10 mouse cellular contexts compared by ENCODE assay signal in genomic region chr13:23753314-23754078, GRCm38 (mm10). TPM values are rescaled to one million over a fixed set of nuclear protein-coding genes. Genes with fewer than 3 reads are reported as not detected.
A peak's percentile ranks its signal among the peaks of the same experiment; 100 is the strongest.
DNase-seq lines count a peak whose midpoint lies in the region; ATAC-seq and TF ChIP-seq lines count a peak whose summit lies in the region.
"Had no signal": no experiment of that assay in that cellular context is flagged by ENCODE, and none has a peak within 500 bp of the region (broad histone marks: within the 10 kb centered on the region; RNA-seq: fewer than 3 reads in every experiment).

No protein-coding gene starts in this region.

- H3K9me3 ChIP-seq in forebrain, embryonic 10.5 days, result no peaks in the 10 kb centered on the region
- no peaks in the 10 kb centered on the region for H3K9me3 ChIP-seq in forebrain, embryonic 16.5 days (ENCODE audit: control insufficient read depth, low read length)
- no peaks in the 10 kb centered on the region for H3K9me3 ChIP-seq in midbrain, embryonic 10.5 days (replicated peaks)
- H3K9me3 ChIP-seq in midbrain, embryonic 16.5 days (replicated peaks; ENCODE audit: control insufficient read depth, low read length, poor library complexity, severe bottlenecking), result no peaks in the 10 kb centered on the region
- no peaks in the 10 kb centered on the region for H3K9me3 ChIP-seq in hindbrain, postnatal 0 days (ENCODE audit: low read length)
- H3K9me3 ChIP-seq in neural tube, embryonic 12.5 days, result no peaks in the 10 kb centered on the region

- TF ChIP-seq CTCF in hindbrain, postnatal 0 days (IDR thresholded peaks at IDR 0.05; ENCODE audit: low read depth), result no peak

- ATAC-seq in forebrain, embryonic 16.5 days, result no peak
- ATAC-seq in midbrain, embryonic 16.5 days, result no peak
- ATAC-seq in hindbrain, postnatal 0 days, result no peak
- ATAC-seq in neural tube, embryonic 12.5 days (ENCODE audit: low FRiP score, low read depth), result no peak

- no peak overlapping the region for H3K9ac ChIP-seq in forebrain, embryonic 16.5 days (replicated peaks; ENCODE audit: low read depth, low read length)
- H3K9ac ChIP-seq in midbrain, embryonic 16.5 days (ENCODE audit: low read depth, low read length), result no peak overlapping the region
- no peak overlapping the region for H3K9ac ChIP-seq in hindbrain, postnatal 0 days (replicated peaks; ENCODE audit: low read length)
- H3K9ac ChIP-seq in neural tube, embryonic 12.5 days, result no peak overlapping the region

- no peak for DNase-seq in forebrain, embryonic 10.5 days (ENCODE audit: extremely low spot score, low spot score)
- DNase-seq in midbrain, embryonic 10.5 days (ENCODE audit: low spot score), result no peak
- DNase-seq in hindbrain, postnatal 0 days (ENCODE audit: low spot score), result no peak
- no peak for DNase-seq in cerebellum, adult 9-10 months
- no peak for DNase-seq in adipocyte (ENCODE audit: low spot score)
- DNase-seq: layer of hippocampus, postnatal 36 days; spleen, adult 18-20 months had no signal

- no peaks in the 10 kb centered on the region for H3K36me3 ChIP-seq in forebrain, embryonic 10.5 days (replicated peaks)
- H3K36me3 ChIP-seq in forebrain, embryonic 16.5 days (ENCODE audit: control insufficient read depth, insufficient read depth), result no peaks in the 10 kb centered on the region
- H3K36me3 ChIP-seq in midbrain, embryonic 10.5 days, result no peaks in the 10 kb centered on the region
- H3K36me3 ChIP-seq in midbrain, embryonic 16.5 days (ENCODE audit: control insufficient read depth, insufficient read depth, low read length), result no peaks in the 10 kb centered on the region
- H3K36me3 ChIP-seq in hindbrain, postnatal 0 days (ENCODE audit: insufficient read depth, low read length), result no peaks in the 10 kb centered on the region
- no peaks in the 10 kb centered on the region for H3K36me3 ChIP-seq in neural tube, embryonic 12.5 days

- H3K4me1 ChIP-seq in forebrain, embryonic 10.5 days, result peaks cover 39% of the 10 kb centered on the region
- H3K4me1 ChIP-seq in forebrain, embryonic 16.5 days (replicated peaks; ENCODE audit: control insufficient read depth, insufficient read depth, low read length), result peaks cover 9% of the 10 kb centered on the region
- H3K4me1 ChIP-seq in midbrain, embryonic 10.5 days, result peaks cover 23% of the 10 kb centered on the region
- peaks cover 14% of the 10 kb centered on the region for H3K4me1 ChIP-seq in midbrain, embryonic 16.5 days (ENCODE audit: control insufficient read depth, insufficient read depth, low read length)
- 0 out of 2 replicates have a peak, but pooled peaks cover 4% of the 10 kb centered on the region for H3K4me1 ChIP-seq in hindbrain, postnatal 0 days (ENCODE audit: insufficient read depth, low read length)
- H3K4me1 ChIP-seq in neural tube, embryonic 12.5 days, result peaks cover 3% of the 10 kb centered on the region; the same call in 1 of the 2 replicates

- no peak overlapping the region for H3K4me2 ChIP-seq in forebrain, embryonic 16.5 days (ENCODE audit: low read length)
- H3K4me2 ChIP-seq in midbrain, embryonic 16.5 days (ENCODE audit: low read length), result no peak overlapping the region
- H3K4me2 ChIP-seq in hindbrain, postnatal 0 days (ENCODE audit: low read depth, low read length), result 0 out of 2 replicates have a peak overlapping the region, but pooled peaks have one; percentile 40
- H3K4me2 ChIP-seq in neural tube, embryonic 12.5 days (replicated peaks), result peak overlapping the region; percentile 64; the same call in 1 of the 2 replicates

- no peaks in the 10 kb centered on the region for H3K27me3 ChIP-seq in forebrain, embryonic 10.5 days (ENCODE audit: poor library complexity, severe bottlenecking)
- no peaks in the 10 kb centered on the region for H3K27me3 ChIP-seq in forebrain, embryonic 16.5 days (replicated peaks; ENCODE audit: control insufficient read depth, insufficient read depth, low read length)
- no peaks in the 10 kb centered on the region for H3K27me3 ChIP-seq in midbrain, embryonic 10.5 days (ENCODE audit: low read depth, poor library complexity, severe bottlenecking)
- H3K27me3 ChIP-seq in midbrain, embryonic 16.5 days (ENCODE audit: control insufficient read depth, insufficient read depth, low read depth, low read length), result no peaks in the 10 kb centered on the region
- H3K27me3 ChIP-seq in hindbrain, postnatal 0 days (ENCODE audit: insufficient read depth, low read length), result no peaks in the 10 kb centered on the region
- H3K27me3 ChIP-seq in neural tube, embryonic 12.5 days (replicated peaks), result no peaks in the 10 kb centered on the region

- 66% methylated on average over 4 of the region's 4 CpGs for WGBS in forebrain, embryonic 10.5 days
- 49% methylated on average over 4 of the region's 4 CpGs for WGBS in forebrain, embryonic 16.5 days
- WGBS in midbrain, embryonic 10.5 days, result 63% methylated on average over 4 of the region's 4 CpGs
- 59% methylated on average over 4 of the region's 4 CpGs for WGBS in midbrain, embryonic 16.5 days
- WGBS in hindbrain, postnatal 0 days, result 59% methylated on average over 4 of the region's 4 CpGs
- 59% methylated on average over 4 of the region's 4 CpGs for WGBS in neural tube, embryonic 12.5 days

- peak overlapping the region; percentile 91 for H3K27ac ChIP-seq in forebrain, embryonic 10.5 days
- H3K27ac ChIP-seq in forebrain, embryonic 16.5 days (ENCODE audit: low read length), result no peak overlapping the region
- H3K27ac ChIP-seq in midbrain, embryonic 10.5 days (replicated peaks), result peak overlapping the region; percentile 92
- no peak overlapping the region for H3K27ac ChIP-seq in midbrain, embryonic 16.5 days (ENCODE audit: low read length)
- H3K27ac ChIP-seq in hindbrain, postnatal 0 days, result no peak overlapping the region
- H3K27ac ChIP-seq in neural tube, embryonic 12.5 days, result no peak overlapping the region

- H3K4me3 ChIP-seq in forebrain, embryonic 10.5 days, result peak overlapping the region; percentile 56
- H3K4me3 ChIP-seq in forebrain, embryonic 16.5 days (replicated peaks; ENCODE audit: low read length), result no peak overlapping the region
- peak overlapping the region; percentile 51 for H3K4me3 ChIP-seq in midbrain, embryonic 10.5 days
- H3K4me3 ChIP-seq in midbrain, embryonic 16.5 days (ENCODE audit: low read depth, low read length), result no peak overlapping the region
- no peak overlapping the region for H3K4me3 ChIP-seq in hindbrain, postnatal 0 days (ENCODE audit: low read length)
- H3K4me3 ChIP-seq in neural tube, embryonic 12.5 days, result no peak overlapping the region

RNA-seq across cellular contexts. Expression of gene Hist1h3b, which starts 1.4 kb away (rescaled TPM):
- polyA plus RNA-seq in forebrain, embryonic 10.5 days (2016; fragmentation: Nextera tagmentation; extraction: Ambion mirVana), result 9.1 and 9.5 TPM in 2 replicates
- polyA plus RNA-seq in forebrain, embryonic 16.5 days (2015; fragmentation: Nextera tagmentation; extraction: Ambion mirVana), result 4.9 and 6.7 TPM in 2 replicates
- 8.1 and 11.3 TPM in 2 replicates for polyA plus RNA-seq in midbrain, embryonic 10.5 days (2016; fragmentation: Nextera tagmentation; extraction: Ambion mirVana)
- 0.89 and 1.1 TPM in 2 replicates for polyA plus RNA-seq in midbrain, embryonic 16.5 days (2015; fragmentation: Nextera tagmentation; extraction: Ambion mirVana)
- 956 and 1,079 TPM in 2 replicates for total RNA-seq in hindbrain, postnatal 0 days (2014; rRNA removed)
- 2.6 and 3.2 TPM in 2 replicates for polyA plus RNA-seq in hindbrain, postnatal 0 days (2015; fragmentation: Nextera tagmentation; extraction: Ambion mirVana)
- 5.8 and 10.0 TPM in 2 replicates for polyA plus RNA-seq in neural tube, embryonic 12.5 days (2016; fragmentation: Nextera tagmentation; extraction: Ambion mirVana)

RNA-seq across cellular contexts. Expression of gene Hist1h2ab, which starts 2.6 kb away (rescaled TPM):
- 49.5 and 50.4 TPM in 2 replicates for polyA plus RNA-seq in forebrain, embryonic 10.5 days (2016; fragmentation: Nextera tagmentation; extraction: Ambion mirVana)
- 14.5 and 16.2 TPM in 2 replicates for polyA plus RNA-seq in forebrain, embryonic 16.5 days (2015; fragmentation: Nextera tagmentation; extraction: Ambion mirVana)
- polyA plus RNA-seq in midbrain, embryonic 10.5 days (2016; fragmentation: Nextera tagmentation; extraction: Ambion mirVana), result 44.4 and 45.3 TPM in 2 replicates
- polyA plus RNA-seq in midbrain, embryonic 16.5 days (2015; fragmentation: Nextera tagmentation; extraction: Ambion mirVana), result 1.1 and 6.2 TPM in 2 replicates
- 349 and 438 TPM in 2 replicates for total RNA-seq in hindbrain, postnatal 0 days (2014; rRNA removed)
- polyA plus RNA-seq in hindbrain, postnatal 0 days (2015; fragmentation: Nextera tagmentation; extraction: Ambion mirVana), result 7.4 and 10.4 TPM in 2 replicates
- 28.5 and 44.2 TPM in 2 replicates for polyA plus RNA-seq in neural tube, embryonic 12.5 days (2016; fragmentation: Nextera tagmentation; extraction: Ambion mirVana)

RNA-seq across cellular contexts. Expression of gene Hist1h4b, which starts 3.3 kb away (rescaled TPM):
- polyA plus RNA-seq in forebrain, embryonic 10.5 days (2016; fragmentation: Nextera tagmentation; extraction: Ambion mirVana), result 2.5 and 4.5 TPM in 2 replicates
- 1.5 TPM in 1 of 2 replicates, not detected in the other for polyA plus RNA-seq in forebrain, embryonic 16.5 days (2015; fragmentation: Nextera tagmentation; extraction: Ambion mirVana)
- polyA plus RNA-seq in midbrain, embryonic 10.5 days (2016; fragmentation: Nextera tagmentation; extraction: Ambion mirVana), result 4.9 and 6.9 TPM in 2 replicates
- 0.98 and 1.8 TPM in 2 replicates for polyA plus RNA-seq in midbrain, embryonic 16.5 days (2015; fragmentation: Nextera tagmentation; extraction: Ambion mirVana)
- total RNA-seq in hindbrain, postnatal 0 days (2014; rRNA removed), result 334 and 514 TPM in 2 replicates
- polyA plus RNA-seq in hindbrain, postnatal 0 days (2015; fragmentation: Nextera tagmentation; extraction: Ambion mirVana), result 1.3 and 2.8 TPM in 2 replicates
- polyA plus RNA-seq in neural tube, embryonic 12.5 days (2016; fragmentation: Nextera tagmentation; extraction: Ambion mirVana), result 4.5 and 6.1 TPM in 2 replicates

RNA-seq across cellular contexts. Expression of gene Hist1h2bb, which starts 7.0 kb away (rescaled TPM):
- 2.3 and 2.7 TPM in 2 replicates for polyA plus RNA-seq in forebrain, embryonic 10.5 days (2016; fragmentation: Nextera tagmentation; extraction: Ambion mirVana)
- 0.86 and 0.95 TPM in 2 replicates for polyA plus RNA-seq in forebrain, embryonic 16.5 days (2015; fragmentation: Nextera tagmentation; extraction: Ambion mirVana)
- polyA plus RNA-seq in midbrain, embryonic 10.5 days (2016; fragmentation: Nextera tagmentation; extraction: Ambion mirVana), result 2.3 and 2.4 TPM in 2 replicates
- polyA plus RNA-seq in midbrain, embryonic 16.5 days (2015; fragmentation: Nextera tagmentation; extraction: Ambion mirVana), result not detected in 2 replicates
- 1,454 and 1,759 TPM in 2 replicates for total RNA-seq in hindbrain, postnatal 0 days (2014; rRNA removed)
- 0.49 and 0.55 TPM in 2 replicates for polyA plus RNA-seq in hindbrain, postnatal 0 days (2015; fragmentation: Nextera tagmentation; extraction: Ambion mirVana)
- 1.3 and 1.7 TPM in 2 replicates for polyA plus RNA-seq in neural tube, embryonic 12.5 days (2016; fragmentation: Nextera tagmentation; extraction: Ambion mirVana)

RNA-seq across cellular contexts. Expression of gene Hist1h4a, which starts 7.5 kb away (rescaled TPM):
- polyA plus RNA-seq in forebrain, embryonic 10.5 days (2016; fragmentation: Nextera tagmentation; extraction: Ambion mirVana), result 0.69 TPM in 1 of 2 replicates, not detected in the other
- not detected in 2 replicates for polyA plus RNA-seq in forebrain, embryonic 16.5 days (2015; fragmentation: Nextera tagmentation; extraction: Ambion mirVana)
- polyA plus RNA-seq in midbrain, embryonic 10.5 days (2016; fragmentation: Nextera tagmentation; extraction: Ambion mirVana), result 0.42 TPM in 1 of 2 replicates, not detected in the other
- 0.47 and 0.72 TPM in 2 replicates for polyA plus RNA-seq in midbrain, embryonic 16.5 days (2015; fragmentation: Nextera tagmentation; extraction: Ambion mirVana)
- total RNA-seq in hindbrain, postnatal 0 days (2014; rRNA removed), result 789 and 958 TPM in 2 replicates
- polyA plus RNA-seq in hindbrain, postnatal 0 days (2015; fragmentation: Nextera tagmentation; extraction: Ambion mirVana), result 0.53 TPM in 1 of 2 replicates, not detected in the other
- 1.0 TPM in 1 of 2 replicates, not detected in the other for polyA plus RNA-seq in neural tube, embryonic 12.5 days (2016; fragmentation: Nextera tagmentation; extraction: Ambion mirVana)

Comparison
In these comparisons a context has a peak if more than half of its experiments do, and no peak if none do; other contexts are left out.
1. H3K27ac ChIP-seq: peak in forebrain, embryonic 10.5 days (single experiment) and midbrain, embryonic 10.5 days (single experiment); none in forebrain, embryonic 16.5 days (single experiment), midbrain, embryonic 16.5 days (single experiment), hindbrain, postnatal 0 days (single experiment) and neural tube, embryonic 12.5 days (single experiment).
2. H3K4me3 ChIP-seq: peak in forebrain, embryonic 10.5 days (single experiment) and midbrain, embryonic 10.5 days (single experiment); none in forebrain, embryonic 16.5 days (single experiment), midbrain, embryonic 16.5 days (single experiment), hindbrain, postnatal 0 days (single experiment) and neural tube, embryonic 12.5 days (single experiment).
3. H3K4me2 ChIP-seq: peak in hindbrain, postnatal 0 days (single experiment) and neural tube, embryonic 12.5 days (single experiment); none in forebrain, embryonic 16.5 days (single experiment) and midbrain, embryonic 16.5 days (single experiment).